Mouse (Mus musculus) bone marrow, adult 2 months (tissue): Measurements from ENCODE around the gene Arhgef6. TPM values are rescaled to one million over a fixed set of nuclear protein-coding genes. Genes with fewer than 3 reads are reported as not detected.

Experiments
- H3K27ac ChIP-seq: fragments of 200-500 bp; 2 replicates; pipeline ENCODE4 v1.5.1; 2012; ENCODE audit warnings: low read depth, mild to moderate bottlenecking, control low read depth, inconsistent platforms, low read length; ENCODE audit not compliant: control insufficient read depth, poor library complexity, insufficient read depth
- H3K4me1 ChIP-seq: fragments of 200-500 bp; 2 replicates; pipeline ENCODE4 v1.6.1; 2011; ENCODE audit warnings: low read length; ENCODE audit not compliant: control insufficient read depth, insufficient read depth
- H3K4me3 ChIP-seq: fragments of 200-500 bp; replicated peaks from 2 replicates; pipeline ENCODE3; 2011; ENCODE audit warnings: mild to moderate bottlenecking, low read depth, low read length, control low read depth; ENCODE audit not compliant: control insufficient read depth
- CTCF ChIP-seq: fragments of 200-500 bp; IDR thresholded peaks from 2 replicates; pipeline ENCODE4 v1.5.1; 2011; ENCODE audit warnings: low read length, control low read depth; ENCODE audit not compliant: control insufficient read depth, insufficient read depth
- POLR2A ChIP-seq: fragments of 200-500 bp; IDR thresholded peaks from 2 replicates; pipeline ENCODE4 v1.6.1; 2011; ENCODE audit warnings: low read depth, mild to moderate bottlenecking, control low read depth, low read length, borderline replicate concordance; ENCODE audit not compliant: control insufficient read depth
- WGBS: fragments of 180-500 bp; shearing (Covaris S2); methylation state at CpG from one replicate; pipeline ENCODE4 v1.1.7; 2018; 5-methylcytosine and 5-hydroxymethylcytosine counted together
- polyA plus RNA-seq: library from polyadenylated mRNA; stranded (reverse); fragments of >200 nt; gene quantifications from 2 replicates; pipeline ENCODE4 v1.2.4, GENCODE M21; 2011; ENCODE audit warnings: low replicate concordance; ENCODE audit not compliant: missing spikeins, insufficient read depth, insufficient read length

Gene Arhgef6
- polyA plus RNA-seq, 1 experiment, result 30.7 TPM

DNA sequence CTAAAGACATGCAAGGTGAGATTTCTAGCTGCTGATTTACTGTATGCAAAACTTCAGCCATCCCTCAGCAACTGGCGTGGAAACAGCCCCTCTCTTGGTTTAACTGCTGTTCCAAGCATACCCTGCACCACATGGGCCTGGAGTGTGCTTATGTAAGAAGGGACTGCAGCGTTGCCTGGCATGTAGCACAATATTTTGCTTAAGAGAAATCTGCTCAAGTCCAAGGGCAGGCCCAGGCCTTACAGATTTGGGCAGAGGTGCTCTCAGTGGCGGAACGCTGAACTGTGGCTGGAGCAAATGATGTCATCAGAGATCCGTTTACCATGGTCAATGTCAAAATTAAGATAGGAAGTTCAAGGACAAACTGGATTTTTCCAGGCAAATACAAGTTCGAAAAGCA lies 13.6 kb downstream of the Arhgef6 start:
- Histone ChIP-seq H3K4me1 (no peaks in the 10 kb centered on the region; the same call in 1 of the 2 replicates), H3K4me3 (no peak overlapping the region), H3K27ac (no peak overlapping the region)
- no peak for TF ChIP-seq CTCF
- no peak for TF ChIP-seq POLR2A
- WGBS, result 68% methylated on average over 6 of the region's 6 CpGs

DNA sequence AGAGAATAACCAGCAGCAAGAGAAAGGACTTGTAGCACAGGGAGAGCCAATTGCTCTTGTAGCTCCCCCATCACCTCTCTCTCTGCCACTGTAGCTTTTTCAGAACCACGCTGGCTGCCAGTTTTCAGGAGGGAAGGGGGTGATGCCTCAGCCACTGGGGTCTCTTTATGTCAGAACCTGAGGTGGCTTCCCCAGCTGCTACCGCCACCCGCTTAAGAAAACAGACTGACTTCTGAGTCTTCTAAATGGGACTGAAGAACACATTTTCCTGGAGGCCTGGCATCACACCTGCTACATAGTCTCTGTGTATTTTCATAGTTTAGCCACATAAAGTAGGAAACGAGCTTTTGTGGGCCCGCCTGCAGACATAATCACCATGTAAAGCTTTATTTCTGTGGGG lies 26.5 kb downstream of the Arhgef6 start:
- 80% methylated on average over 5 of the region's 5 CpGs for WGBS
- Histone ChIP-seq H3K4me3 (no peak overlapping the region), H3K4me1 (peaks cover 2% of the 10 kb centered on the region; the same call in 1 of the 2 replicates), H3K27ac (no peak overlapping the region)
- TF ChIP-seq POLR2A (no peak), CTCF (no peak)

DNA sequence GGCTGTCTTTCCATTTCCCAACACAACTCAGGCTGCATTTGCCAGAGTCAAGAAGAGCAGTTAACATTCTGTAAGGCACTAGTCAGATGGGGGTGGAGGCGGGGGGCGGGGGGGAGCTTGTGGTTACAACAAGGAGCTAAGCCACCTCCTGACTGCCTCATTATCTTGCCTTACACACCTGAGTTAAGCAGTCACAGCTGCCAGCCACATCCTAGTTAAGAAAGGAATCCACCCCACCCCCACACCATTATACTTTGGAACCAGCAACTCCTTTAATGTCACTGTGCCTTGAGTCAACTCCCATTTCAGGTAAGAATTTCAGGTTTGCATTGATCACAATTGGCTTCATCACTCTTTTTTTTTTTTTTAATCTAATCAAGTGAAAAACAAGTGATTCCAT lies 28.5 kb downstream of the Arhgef6 start:
- 53% methylated on average over 2 of the region's 2 CpGs for WGBS
- H3K4me1 ChIP-seq, result peaks cover 2% of the 10 kb centered on the region; the same call in 1 of the 2 replicates
- H3K27ac ChIP-seq, result no peak overlapping the region
- H3K4me3 ChIP-seq, result no peak overlapping the region
- TF ChIP-seq CTCF (no peak), POLR2A (no peak)

DNA sequence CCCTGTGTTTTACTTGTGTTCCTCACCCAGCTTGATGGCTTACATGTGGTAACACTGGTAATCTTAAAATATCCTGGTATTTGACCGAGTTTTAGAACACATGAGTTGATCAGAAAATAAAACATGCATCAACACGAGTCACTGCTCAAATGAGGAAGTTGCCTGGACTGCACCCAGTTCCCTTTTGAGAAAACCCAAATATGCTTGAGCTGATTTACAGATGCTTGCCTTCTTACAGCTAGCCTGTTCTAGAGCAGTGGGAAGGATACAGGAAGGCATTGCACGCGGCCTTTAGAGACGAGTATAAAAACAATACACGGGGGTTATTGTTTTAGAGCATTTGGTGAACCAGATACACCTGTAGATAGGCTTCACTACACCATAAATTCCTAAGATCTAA lies 31.8 kb downstream of the Arhgef6 start:
- 13% methylated on average over 6 of the region's 6 CpGs for WGBS
- TF ChIP-seq POLR2A (no peak), CTCF (no peak)
- H3K4me3 ChIP-seq, result no peak overlapping the region
- H3K27ac ChIP-seq, result no peak overlapping the region; the same call in 1 of the 2 replicates
- peaks cover 2% of the 10 kb centered on the region; the same call in 1 of the 2 replicates for H3K4me1 ChIP-seq

DNA sequence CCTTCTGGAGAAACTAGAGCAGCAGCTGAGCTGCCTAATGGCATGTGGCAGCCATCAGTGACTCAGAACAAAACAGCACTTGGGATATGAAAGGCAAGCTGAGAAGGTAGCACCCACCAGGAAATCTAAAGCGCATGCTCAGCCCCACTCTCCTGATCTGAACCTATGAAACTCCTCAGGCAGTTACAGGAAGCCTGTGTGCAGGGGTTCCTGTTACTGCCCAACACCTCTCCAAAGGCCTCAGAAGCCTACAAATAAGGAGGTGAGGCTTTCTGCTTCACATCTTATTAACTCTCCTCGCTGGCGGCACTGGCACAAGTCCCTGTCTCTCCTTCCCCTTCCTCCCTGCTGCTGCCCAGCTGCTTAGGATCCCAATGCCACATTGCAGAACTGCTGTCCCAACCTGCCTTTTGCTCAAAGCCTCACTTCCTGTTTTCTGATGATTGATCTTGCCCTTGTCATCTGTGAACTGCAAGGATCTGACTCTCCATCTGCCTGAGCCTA lies 33.7 kb downstream of the Arhgef6 start:
- TF ChIP-seq POLR2A (no peak), CTCF (no peak)
- H3K4me3 ChIP-seq, result no peak overlapping the region
- H3K27ac ChIP-seq, result peak overlapping the region; percentile 81
- peaks cover 2% of the 10 kb centered on the region; the same call in 1 of the 2 replicates for H3K4me1 ChIP-seq
- WGBS, result 17% methylated on average over 3 of the region's 3 CpGs

DNA sequence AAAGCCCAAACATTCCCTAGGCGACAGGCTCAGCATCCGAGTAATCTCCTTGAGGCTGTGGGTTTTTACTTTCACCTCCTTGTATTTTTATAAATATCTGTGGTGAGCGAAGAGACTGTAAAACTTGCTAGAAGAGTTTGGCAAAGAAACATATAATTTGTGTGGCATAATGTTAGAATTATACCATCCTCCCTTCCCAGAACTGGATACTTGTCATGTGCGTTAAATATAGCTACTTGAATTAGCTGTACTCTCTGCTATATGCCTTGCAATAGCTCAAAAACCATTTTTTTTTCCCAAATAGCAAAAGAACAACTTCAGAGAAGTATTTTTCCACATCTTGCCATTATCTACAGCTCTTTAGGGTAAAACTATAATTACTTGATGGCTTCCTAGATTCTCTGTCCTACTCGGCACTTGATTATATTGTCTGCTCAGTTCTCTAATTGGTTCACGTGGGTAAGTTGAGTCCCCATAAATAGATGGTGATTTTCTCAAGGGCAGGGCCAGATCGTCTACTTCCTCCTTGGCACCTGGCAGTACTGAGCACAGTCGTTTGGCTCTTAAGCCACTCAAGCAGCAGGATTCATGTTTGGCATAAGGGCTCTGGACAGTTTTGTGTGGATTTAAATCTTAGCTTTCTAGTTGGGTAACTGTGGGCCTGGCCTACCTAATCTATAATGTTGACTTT lies 35.2 kb downstream of the Arhgef6 start:
- Histone ChIP-seq H3K27ac (no peak overlapping the region), H3K4me1 (peaks cover 2% of the 10 kb centered on the region; the same call in 1 of the 2 replicates), H3K4me3 (no peak overlapping the region)
- WGBS, result 51% methylated on average over 8 of the region's 8 CpGs
- TF ChIP-seq CTCF, result no peak
- no peak for TF ChIP-seq POLR2A

DNA sequence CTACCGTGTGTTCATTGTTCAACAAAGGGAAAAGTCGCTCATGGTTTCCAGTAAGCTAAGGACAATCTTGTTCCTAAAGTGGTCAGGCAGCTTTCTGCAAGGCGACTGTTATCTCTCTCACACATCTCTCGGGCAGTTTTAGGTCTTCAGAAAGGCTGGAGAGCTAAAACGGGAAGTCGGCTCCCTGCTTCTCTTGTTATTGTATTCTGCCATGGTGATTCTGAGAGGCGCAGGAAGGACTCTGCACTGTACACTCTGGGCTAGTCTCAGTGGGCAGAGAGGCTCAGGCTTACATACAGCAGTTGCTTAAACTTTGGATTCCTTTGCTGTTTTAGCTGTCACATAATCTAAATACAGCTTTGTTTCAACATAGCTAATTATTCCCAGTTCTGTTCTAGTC lies 39.6 kb downstream of the Arhgef6 start:
- no peak overlapping the region for H3K4me3 ChIP-seq
- TF ChIP-seq POLR2A (no peak), CTCF (no peak)
- H3K4me1 ChIP-seq, result no peaks in the 10 kb centered on the region
- H3K27ac ChIP-seq, result no peak overlapping the region
- WGBS, result 20% methylated on average over 7 of the region's 7 CpGs

DNA sequence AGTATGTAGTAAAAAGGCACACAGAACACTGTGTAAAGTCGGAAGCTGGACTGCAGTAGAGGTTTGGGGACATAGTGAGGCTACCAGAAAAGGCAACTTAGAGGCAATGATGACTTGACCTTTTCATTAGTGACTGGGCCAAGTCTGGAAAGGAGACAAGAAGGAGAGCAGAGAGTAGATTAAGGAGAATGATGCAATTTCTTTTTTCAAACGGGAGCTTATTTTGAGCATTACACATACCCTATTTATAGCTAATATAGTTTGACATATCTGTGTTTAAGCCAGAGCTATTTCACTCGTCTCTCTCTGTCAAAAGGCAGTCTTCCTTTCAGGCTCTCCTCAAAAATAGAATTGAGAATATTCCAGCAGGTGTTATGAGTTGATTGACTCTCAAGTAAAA lies 50.1 kb downstream of the Arhgef6 start:
- Histone ChIP-seq H3K27ac (no peak overlapping the region), H3K4me3 (no peak overlapping the region), H3K4me1 (no peaks in the 10 kb centered on the region)
- whole genome bisulfite sequencing, result 56% methylated on average over 3 of the region's 3 CpGs
- TF ChIP-seq CTCF, result no peak
- no peak for TF ChIP-seq POLR2A
